Mouse (Mus musculus): ENCODE measurements around the gene Lrmp.

DNA sequence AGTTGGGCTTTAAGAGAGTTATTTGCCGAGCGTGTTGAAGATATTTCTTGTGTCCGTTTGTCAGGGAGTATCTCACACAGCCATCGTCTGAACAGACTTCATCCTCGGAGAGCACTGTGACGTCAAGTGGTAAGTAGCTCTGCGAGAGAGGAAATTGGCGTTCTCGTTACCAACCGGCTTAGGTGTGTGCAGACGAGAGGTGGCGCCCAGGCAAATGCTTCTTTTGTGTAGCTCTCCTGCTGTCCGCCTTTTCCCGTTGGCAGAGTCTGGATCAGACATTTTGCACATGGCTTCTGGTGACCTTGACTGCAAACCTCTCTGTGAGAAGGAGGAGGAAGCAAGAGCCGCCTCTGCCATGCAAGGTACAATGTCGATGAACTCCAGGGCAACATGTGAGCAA lies 32.3 kb downstream of the Lrmp start:
- TF ChIP-seq CTCF (IDR thresholded peaks at IDR 0.05; ENCODE audit: extremely low read depth, insufficient read depth, low read length), result no peak
- no peak for TF ChIP-seq POLR2A (IDR thresholded peaks at IDR 0.05; ENCODE audit: extremely low read depth, insufficient read depth, low read length)
